Mouse (Mus musculus) ES-Bruce4 (cell line): ENCODE results near the gene Golgb1.

Experiments used
- CTCF ChIP-seq: IDR thresholded peaks from one replicate; pipeline ENCODE4 v1.8.1; 2011; ENCODE audit warnings: low read depth, low read length
- EP300 ChIP-seq: IDR thresholded peaks from 2 replicates; pipeline ENCODE4 v1.6.1; 2011; ENCODE audit warnings: low read depth, low read length; ENCODE audit not compliant: insufficient read depth

DNA sequence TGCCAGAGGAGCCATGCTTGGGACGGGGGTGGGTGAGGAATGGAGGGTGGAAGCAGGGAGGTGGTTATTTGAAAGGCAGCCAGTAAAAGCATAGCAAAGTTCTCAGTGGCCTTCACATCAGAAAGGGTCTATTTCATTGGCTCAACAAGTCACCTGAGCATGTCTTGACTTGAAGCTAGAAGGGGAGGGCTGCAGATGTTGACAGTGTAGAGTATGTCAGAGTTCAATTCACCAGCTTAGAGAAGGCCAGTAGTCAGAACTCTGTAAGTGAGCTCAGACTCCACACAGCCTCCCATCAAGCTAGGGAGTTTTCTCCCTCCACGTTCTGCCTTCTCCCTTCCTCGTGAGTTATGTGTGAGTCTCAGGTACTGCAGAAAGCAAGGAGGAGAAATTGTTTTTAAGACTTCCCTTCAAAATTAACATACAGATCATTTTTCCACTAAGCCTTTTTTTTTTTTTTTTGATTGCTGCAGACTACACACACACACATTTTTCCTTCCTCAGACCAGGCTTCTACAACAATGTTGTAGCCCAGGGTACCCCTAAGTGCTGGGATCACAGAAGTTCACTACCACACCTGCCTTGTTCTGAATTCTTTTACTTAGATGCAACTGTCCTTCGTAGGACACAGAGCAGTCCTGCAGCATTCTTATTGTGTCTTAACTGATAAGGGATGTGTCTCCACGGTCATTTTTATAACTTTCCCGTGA lies 59.3 kb downstream of the Golgb1 start:
- no peak for TF ChIP-seq CTCF
- no peak for TF ChIP-seq EP300
